Mouse (Mus musculus) hindbrain, embryonic 11.5 days (tissue): ENCODE measurements around the gene Idh2. TPM values are rescaled to one million over a fixed set of nuclear protein-coding genes. Genes with fewer than 3 reads are reported as not detected.

Experiments
- ATAC-seq: fragments of 200-750 bp; cut with Nextera tagmentation; 2 replicates; pipeline ENCODE4 v1.8.0; 2017; ENCODE audit warnings: mild to moderate bottlenecking, moderate TSS enrichment, moderate library complexity; ENCODE audit not compliant: low FRiP score
- DNase-seq: peaks from one replicate; pipeline ENCODE4 v3.0.0-alpha.2; 2015; ENCODE audit warnings: low spot score
- H3K27ac ChIP-seq: fragments of 300-500 bp; sonication (generic); 2 replicates; pipeline ENCODE4 v1.5.1; 2014; ENCODE audit warnings: mild to moderate bottlenecking, low read depth, low read length
- H3K27me3 ChIP-seq: fragments of 300-500 bp; sonication (generic); 2 replicates; pipeline ENCODE4 v1.6.1; 2014; ENCODE audit warnings: mild to moderate bottlenecking, low read length, moderate library complexity, mixed read lengths; ENCODE audit not compliant: control insufficient read depth, insufficient read depth
- H3K36me3 ChIP-seq: fragments of 300-500 bp; sonication (generic); 2 replicates; pipeline ENCODE4 v1.6.1; 2014; ENCODE audit warnings: mild to moderate bottlenecking, low read length, moderate library complexity, mixed read lengths; ENCODE audit not compliant: control insufficient read depth, insufficient read depth
- H3K4me1 ChIP-seq: fragments of 300-500 bp; sonication (generic); replicated peaks from 2 replicates; pipeline ENCODE4 v1.6.1; 2014; ENCODE audit warnings: low read length, mixed read lengths; ENCODE audit not compliant: control insufficient read depth, insufficient read depth
- H3K4me2 ChIP-seq: fragments of 300-500 bp; sonication (generic); replicated peaks from 2 replicates; pipeline ENCODE4 v1.6.1; 2014; ENCODE audit warnings: mild to moderate bottlenecking, low read depth, low read length
- H3K4me3 ChIP-seq: fragments of 300-500 bp; sonication (generic); 2 replicates; pipeline ENCODE4 v1.5.1; 2014; ENCODE audit warnings: low read depth, low read length
- H3K9ac ChIP-seq: fragments of 300-500 bp; sonication (generic); 2 replicates; pipeline ENCODE4 v1.6.1; 2014; ENCODE audit warnings: low read depth, low read length
- H3K9me3 ChIP-seq: fragments of 300-500 bp; sonication (generic); 2 replicates; pipeline ENCODE4 v1.6.1; 2016; ENCODE audit warnings: low read length; ENCODE audit not compliant: control insufficient read depth
- WGBS: fragments of 180-500 bp; shearing (Covaris S2); extraction: QIAGEN DNeasy Blood & Tissue Kit; methylation state at CpG from one replicate; pipeline ENCODE4 v1.1.7; 2014; 5-methylcytosine and 5-hydroxymethylcytosine counted together
- polyA plus RNA-seq: library from polyadenylated mRNA; unstranded; fragments of >200 nt; fragmentation: Nextera tagmentation; extraction: Ambion mirVana; gene quantifications from 2 replicates; pipeline ENCODE4 v1.2.1, GENCODE M21; 2014

Gene Idh2
- polyA plus RNA-seq, 1 experiment from 2014 or later = 331 TPM

DNA sequence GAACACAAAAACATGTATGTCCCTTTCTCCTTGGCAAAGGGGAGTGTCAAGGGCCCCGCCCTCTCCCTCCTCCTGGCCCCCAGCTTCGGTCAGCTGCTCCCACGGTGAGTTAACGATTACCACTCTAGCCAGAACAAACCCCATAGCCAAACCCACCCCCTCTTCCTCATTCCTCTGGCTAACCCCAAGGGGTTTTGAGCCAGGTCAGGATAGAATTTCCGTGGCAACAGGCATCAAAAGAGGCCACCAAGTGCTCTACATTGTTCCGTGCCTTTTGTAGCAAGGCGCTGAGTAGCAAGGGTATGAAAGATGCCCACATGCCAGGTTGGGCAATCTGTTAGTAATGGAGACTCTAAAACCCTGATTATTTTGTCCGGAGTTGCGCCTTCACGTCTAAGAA lies 1.2 kb downstream of the Idh2 start:
- ATAC-seq (0 out of 2 replicates have a peak, but pooled peaks have one; percentile 12), DNase-seq (peak; percentile 51)
- no peaks in the 10 kb centered on the region for H3K4me1 ChIP-seq
- H3K27me3 ChIP-seq = no peaks in the 10 kb centered on the region
- peak overlapping the region; percentile 94 for H3K27ac ChIP-seq
- H3K36me3 ChIP-seq = no peaks in the 10 kb centered on the region
- H3K4me3 ChIP-seq = peak overlapping the region; percentile 95
- peak overlapping the region; percentile 93 for H3K4me2 ChIP-seq
- H3K9ac ChIP-seq = peak overlapping the region; percentile 96
- H3K9me3 ChIP-seq = no peaks in the 10 kb centered on the region
- WGBS = 5% methylated on average over 10 of the region's 10 CpGs

DNA sequence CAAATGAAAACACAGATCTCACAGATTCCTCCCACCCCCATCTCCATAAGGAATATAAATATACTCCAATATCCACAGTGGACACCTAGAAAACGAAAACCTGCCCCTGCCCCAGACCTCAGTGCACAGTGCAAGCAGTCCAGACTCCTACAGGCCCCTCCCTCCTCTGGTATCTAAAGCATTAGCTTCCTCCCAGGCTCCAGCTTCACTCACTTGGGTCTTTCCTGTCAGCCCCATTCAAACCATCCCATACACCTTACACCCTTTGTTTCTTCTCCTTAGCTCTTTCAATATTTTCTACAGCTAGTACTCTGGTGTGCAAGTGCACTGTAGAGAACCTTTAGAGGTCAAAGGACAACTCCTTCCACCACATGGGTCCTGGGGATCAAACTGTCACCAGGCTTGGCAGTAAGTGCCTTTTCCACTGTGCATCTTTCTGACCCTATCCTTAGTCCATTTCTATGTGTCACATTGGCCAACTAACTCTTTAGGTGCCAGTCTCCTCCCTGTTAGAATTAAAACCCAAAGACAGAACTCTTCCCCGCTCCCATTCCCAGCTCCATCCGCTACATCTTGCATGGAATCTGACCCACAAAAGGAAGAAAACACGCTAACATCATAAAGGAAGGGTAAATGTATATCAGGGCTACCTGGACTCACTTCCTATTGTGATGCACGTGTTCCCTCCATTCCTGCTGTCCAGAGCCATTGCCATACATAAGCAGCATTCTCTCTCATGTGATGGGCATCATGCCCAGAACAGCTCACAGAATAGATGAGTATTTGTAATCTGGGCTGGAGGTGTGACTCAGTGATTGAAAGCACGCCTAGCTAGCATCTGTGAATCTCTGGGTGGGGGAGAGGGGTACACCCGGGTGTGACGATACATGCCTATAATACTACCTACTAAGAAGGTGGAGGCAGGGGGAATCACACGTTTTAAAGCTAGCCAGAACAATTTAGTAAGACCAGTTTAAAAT lies 3.8 kb downstream of the Idh2 start:
- no peaks in the 10 kb centered on the region for H3K9me3 ChIP-seq
- no peak overlapping the region for H3K4me2 ChIP-seq
- 81% methylated on average over 9 of the region's 9 CpGs for WGBS
- no peaks in the 10 kb centered on the region for H3K4me1 ChIP-seq
- ATAC-seq (no peak), DNase-seq (no peak)
- H3K36me3 ChIP-seq = no peaks in the 10 kb centered on the region
- H3K27ac ChIP-seq = no peak overlapping the region
- no peaks in the 10 kb centered on the region for H3K27me3 ChIP-seq
- no peak overlapping the region for H3K9ac ChIP-seq
- no peak overlapping the region for H3K4me3 ChIP-seq

DNA sequence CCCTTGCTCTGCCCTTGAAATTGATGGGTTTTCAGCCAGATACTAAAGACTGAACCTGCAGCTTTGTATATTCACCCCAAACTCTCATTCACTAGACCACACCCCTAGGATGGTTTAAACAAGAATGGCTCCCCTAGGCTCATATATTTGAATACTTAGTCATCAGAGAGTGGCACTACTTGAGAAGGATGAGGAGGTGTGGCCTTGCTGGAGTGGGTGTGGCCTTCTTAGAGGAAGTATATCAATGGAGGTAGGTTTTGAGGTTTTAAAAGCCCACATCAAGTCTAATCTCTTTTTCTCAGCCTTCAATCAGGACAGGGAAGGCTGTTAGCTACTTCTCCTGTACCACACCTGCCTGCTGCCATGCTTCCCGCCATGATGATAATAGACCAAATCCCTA lies 8.8 kb downstream of the Idh2 start:
- Histone ChIP-seq H3K4me1 (no peaks in the 10 kb centered on the region), H3K27me3 (no peaks in the 10 kb centered on the region), H3K27ac (no peak overlapping the region), H3K9ac (no peak overlapping the region), H3K4me3 (no peak overlapping the region), H3K4me2 (no peak overlapping the region), H3K36me3 (peaks cover 3% of the 10 kb centered on the region; the same call in 1 of the 2 replicates), H3K9me3 (no peaks in the 10 kb centered on the region)
- 96% methylated on average over 1 of the region's 1 CpGs for WGBS
- ATAC-seq = no peak
- DNase-seq = no peak

DNA sequence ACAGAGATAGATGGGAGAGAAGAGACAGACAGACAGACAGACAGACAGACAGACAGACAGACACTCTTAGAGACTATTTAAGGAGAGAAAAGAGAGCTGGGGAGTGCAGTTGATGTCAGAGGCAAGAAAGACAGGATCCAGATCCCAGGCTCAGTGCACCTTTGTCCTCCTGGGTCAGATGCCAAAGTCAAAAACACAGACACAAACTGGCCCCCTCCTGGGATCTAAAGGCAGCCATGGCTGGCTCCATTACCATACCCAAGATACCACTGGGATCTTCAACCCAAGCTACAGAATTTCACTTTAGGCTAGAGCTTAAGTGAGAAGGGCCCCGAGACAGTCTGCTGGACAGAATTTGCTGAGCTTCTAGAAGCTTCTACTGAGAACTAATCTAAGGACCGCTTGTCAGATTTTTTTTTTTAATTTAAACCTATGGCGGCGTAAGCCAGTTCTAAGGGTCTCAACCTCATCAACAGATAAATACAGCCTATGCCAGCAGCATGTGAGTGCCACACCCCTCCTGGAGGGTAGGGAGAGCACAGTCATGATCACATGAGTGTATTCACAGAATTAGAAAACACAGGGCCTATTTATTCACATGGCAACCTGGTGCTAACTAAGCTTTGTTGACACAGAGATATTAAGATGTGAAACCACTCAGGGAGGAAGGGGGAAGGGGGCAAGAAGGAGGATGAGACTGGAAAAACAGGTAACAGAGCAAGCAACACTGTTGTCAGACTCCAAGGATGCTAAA lies 9.4 kb downstream of the Idh2 start:
- Histone ChIP-seq H3K4me2 (no peak overlapping the region), H3K36me3 (peaks cover 3% of the 10 kb centered on the region), H3K4me3 (no peak overlapping the region), H3K9ac (no peak overlapping the region), H3K4me1 (no peaks in the 10 kb centered on the region), H3K27ac (no peak overlapping the region), H3K27me3 (no peaks in the 10 kb centered on the region), H3K9me3 (no peaks in the 10 kb centered on the region)
- 92% methylated on average over 4 of the region's 4 CpGs for WGBS
- ATAC-seq (no peak), DNase-seq (no peak)

DNA sequence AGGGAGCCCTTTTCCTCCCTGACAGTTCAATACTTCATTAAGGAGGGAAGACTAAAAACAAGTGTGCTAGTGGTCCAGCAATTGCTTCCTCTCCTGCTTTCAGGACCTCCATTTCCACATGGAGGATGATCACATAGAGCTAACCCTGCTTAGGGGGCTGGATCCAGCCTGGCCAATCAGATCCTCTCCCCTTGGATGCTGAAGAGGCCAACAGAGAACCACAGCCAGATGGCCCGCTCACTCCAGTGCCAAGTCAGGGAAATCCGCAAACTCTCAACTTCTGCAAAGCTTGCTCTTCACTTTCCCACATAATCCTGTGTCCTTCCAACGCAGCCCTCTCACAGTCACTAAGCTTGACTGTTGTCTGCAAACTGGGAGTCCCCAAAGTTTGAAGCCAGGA lies 11.9 kb downstream of the Idh2 start:
- Histone ChIP-seq H3K9me3 (no peaks in the 10 kb centered on the region), H3K4me1 (no peaks in the 10 kb centered on the region), H3K36me3 (peaks cover 16% of the 10 kb centered on the region), H3K4me3 (no peak overlapping the region), H3K27me3 (no peaks in the 10 kb centered on the region), H3K4me2 (no peak overlapping the region), H3K9ac (no peak overlapping the region), H3K27ac (no peak overlapping the region)
- no peak for DNase-seq
- 95% methylated on average over 3 of the region's 3 CpGs for WGBS
- ATAC-seq = no peak

DNA sequence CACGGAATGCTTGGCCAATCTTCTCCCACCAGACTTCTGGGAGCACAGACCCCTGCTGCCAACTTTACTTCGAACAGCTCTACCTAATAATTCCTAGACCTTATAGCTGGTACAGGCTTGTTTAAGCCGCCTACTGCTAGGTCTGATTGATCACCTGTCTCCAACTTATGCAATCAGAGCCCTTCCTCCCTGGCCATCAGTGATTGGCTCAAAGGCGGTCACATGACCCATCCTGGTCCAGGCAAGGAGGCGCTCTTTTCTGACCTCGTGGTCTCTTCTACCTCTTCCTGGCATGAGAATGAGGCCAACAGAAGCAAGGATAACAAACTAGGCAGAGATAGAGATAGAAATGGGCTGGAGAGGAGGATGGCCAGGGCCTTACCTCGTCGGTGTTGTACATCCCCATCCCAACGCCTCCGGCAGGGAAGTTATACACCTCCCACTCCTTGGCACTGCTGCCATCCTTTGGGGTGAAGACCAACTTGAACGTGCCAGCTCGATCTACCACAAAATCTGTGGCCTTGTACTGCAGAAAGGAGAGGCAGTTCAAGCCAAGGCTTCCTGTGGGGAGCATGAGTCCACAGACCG lies 16.7 kb downstream of the Idh2 start:
- Histone ChIP-seq H3K27ac (no peak overlapping the region), H3K27me3 (no peaks in the 10 kb centered on the region), H3K9me3 (no peaks in the 10 kb centered on the region), H3K36me3 (peaks cover 29% of the 10 kb centered on the region), H3K9ac (no peak overlapping the region), H3K4me1 (no peaks in the 10 kb centered on the region), H3K4me2 (no peak overlapping the region), H3K4me3 (no peak overlapping the region)
- ATAC-seq (no peak), DNase-seq (no peak)
- 94% methylated on average over 13 of the region's 13 CpGs for WGBS

DNA sequence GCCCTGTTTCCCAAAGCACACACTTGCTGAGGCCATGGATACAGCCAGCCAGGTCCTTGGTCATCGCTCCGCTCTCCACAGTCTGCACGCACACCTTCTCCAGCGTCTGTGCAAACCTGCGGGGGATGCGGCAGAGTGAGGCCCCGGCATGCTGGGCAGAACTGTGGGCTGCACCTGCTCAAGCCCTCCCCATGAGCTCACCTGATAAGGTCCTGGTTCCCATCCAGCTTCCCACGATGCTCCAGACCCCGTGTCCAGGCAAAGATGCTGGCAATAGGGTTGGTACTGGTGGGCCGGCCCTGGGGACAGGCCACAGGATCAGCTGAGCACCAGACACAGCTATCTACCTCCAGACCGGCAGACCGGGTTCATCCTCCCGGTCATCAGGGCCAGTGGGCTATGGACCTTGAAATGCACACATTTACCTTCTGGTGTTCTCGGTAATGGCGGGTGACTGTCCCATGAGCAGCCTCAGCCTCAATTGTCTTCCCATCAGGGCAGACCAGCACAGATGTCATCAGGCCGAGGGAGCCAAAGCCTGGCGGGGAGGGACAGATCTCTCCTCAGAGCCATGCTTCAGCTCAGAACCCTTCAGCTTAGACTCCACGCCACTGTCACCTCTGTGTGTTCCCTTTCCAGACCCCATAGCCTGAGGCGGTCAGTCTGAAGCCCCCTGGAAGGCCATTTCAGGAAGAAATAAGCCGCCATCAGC lies 19.4 kb downstream of the Idh2 start:
- Histone ChIP-seq H3K27me3 (no peaks in the 10 kb centered on the region), H3K9ac (no peak overlapping the region), H3K36me3 (peaks cover 31% of the 10 kb centered on the region), H3K4me1 (no peaks in the 10 kb centered on the region), H3K4me3 (no peak overlapping the region), H3K9me3 (no peaks in the 10 kb centered on the region), H3K27ac (no peak overlapping the region), H3K4me2 (no peak overlapping the region)
- WGBS = 92% methylated on average over 20 of the region's 20 CpGs
- DNase-seq (no peak), ATAC-seq (no peak)

DNA sequence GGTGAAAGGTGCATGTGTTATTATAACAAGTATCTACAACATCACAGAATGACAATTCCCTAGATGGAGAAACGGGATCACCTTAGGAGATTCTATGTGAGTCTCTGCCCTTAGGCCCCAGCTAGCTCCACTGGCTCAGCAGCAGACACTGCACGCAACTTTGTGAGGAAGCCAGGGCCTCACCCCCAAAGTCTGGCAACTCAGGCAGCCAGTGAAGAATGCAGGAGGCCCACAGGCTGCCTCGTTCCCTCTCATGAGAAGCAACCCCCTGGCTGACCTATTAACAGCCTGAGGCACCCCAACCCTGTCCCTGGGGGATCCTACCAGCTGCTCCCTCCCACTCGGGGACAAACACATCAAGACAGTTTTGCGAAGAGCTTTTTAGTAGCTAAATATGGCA lies 20.7 kb downstream of the Idh2 start:
- no peaks in the 10 kb centered on the region for H3K27me3 ChIP-seq
- DNase-seq (no peak), ATAC-seq (no peak)
- peaks cover 33% of the 10 kb centered on the region for H3K36me3 ChIP-seq
- H3K4me1 ChIP-seq = no peaks in the 10 kb centered on the region
- H3K27ac ChIP-seq = no peak overlapping the region
- no peak overlapping the region for H3K4me3 ChIP-seq
- 78% methylated on average over 5 of the region's 5 CpGs for WGBS
- no peak overlapping the region for H3K4me2 ChIP-seq
- H3K9me3 ChIP-seq = no peaks in the 10 kb centered on the region
- H3K9ac ChIP-seq = no peak overlapping the region
